ENCODE assay signal across 9 mouse cellular contexts in genomic region chr4:138318509-138319266, GRCm38 (mm10). TPM values are rescaled to one million over a fixed set of nuclear protein-coding genes. Genes with fewer than 3 reads are reported as not detected.
A peak's percentile ranks its signal among the peaks of the same experiment; 100 is the strongest.
DNase-seq lines count a peak whose midpoint lies in the region; ATAC-seq lines count a peak whose summit lies in the region.
"Had no signal": no experiment of that assay in that cellular context is flagged by ENCODE, and none has a peak within 500 bp of the region (broad histone marks: within the 10 kb centered on the region; RNA-seq: fewer than 3 reads in every experiment).

No protein-coding gene starts in this region.

- no peaks in the 10 kb centered on the region for H3K4me1 ChIP-seq in embryonic facial prominence, embryonic 14.5 days (ENCODE audit: control insufficient read depth, insufficient read depth, low read length)
- peaks cover 15% of the 10 kb centered on the region for H3K4me1 ChIP-seq in hindbrain, embryonic 15.5 days (replicated peaks)
- H3K4me1 ChIP-seq in liver, embryonic 12.5 days: peaks cover 12% of the 10 kb centered on the region

- DNase-seq in ovary, postnatal 36 days (ENCODE audit: low spot score): peak; percentile 53
- no peak for DNase-seq in ovary, postnatal 10 days (ENCODE audit: low spot score)
- peak; percentile 38 for DNase-seq in embryonic facial prominence, embryonic 14.5 days (ENCODE audit: low spot score)
- peak; percentile 54 to 58 for DNase-seq in natural killer cell, adult 2 months (ENCODE audit: low spot score in 2 of 2)
- DNase-seq in thymus, postnatal 4 days: peak; percentile 79

- H3K36me3 ChIP-seq in embryonic facial prominence, embryonic 14.5 days (ENCODE audit: control insufficient read depth, insufficient read depth, low read length): peaks cover 49% of the 10 kb centered on the region
- peaks cover 33% of the 10 kb centered on the region for H3K36me3 ChIP-seq in hindbrain, embryonic 15.5 days
- H3K36me3 ChIP-seq in liver, embryonic 12.5 days: peaks cover 35% of the 10 kb centered on the region

- H3K4me2 ChIP-seq in embryonic facial prominence, embryonic 14.5 days (ENCODE audit: low read depth, low read length): no peak overlapping the region
- no peak overlapping the region for H3K4me2 ChIP-seq in hindbrain, embryonic 15.5 days
- H3K4me2 ChIP-seq in liver, embryonic 12.5 days: no peak overlapping the region

- no peak overlapping the region for H3K9ac ChIP-seq in embryonic facial prominence, embryonic 14.5 days (ENCODE audit: low read depth, low read length)
- H3K9ac ChIP-seq in hindbrain, embryonic 15.5 days: no peak overlapping the region
- no peak overlapping the region for H3K9ac ChIP-seq in liver, embryonic 12.5 days

- no peak overlapping the region for H3K27ac ChIP-seq in embryonic facial prominence, embryonic 14.5 days (replicated peaks; ENCODE audit: low read depth, low read length)
- H3K27ac ChIP-seq in hindbrain, embryonic 15.5 days (replicated peaks): no peak overlapping the region
- H3K27ac ChIP-seq in liver, embryonic 12.5 days: no peak overlapping the region
- H3K27ac ChIP-seq: macrophage had no signal

- no peaks in the 10 kb centered on the region for H3K27me3 ChIP-seq in embryonic facial prominence, embryonic 14.5 days (replicated peaks; ENCODE audit: control insufficient read depth, insufficient read depth, low read length)
- H3K27me3 ChIP-seq in hindbrain, embryonic 15.5 days: no peaks in the 10 kb centered on the region
- no peaks in the 10 kb centered on the region for H3K27me3 ChIP-seq in liver, embryonic 12.5 days (replicated peaks)

- WGBS in embryonic facial prominence, embryonic 14.5 days: 47% methylated on average over 6 of the region's 6 CpGs
- WGBS in hindbrain, embryonic 15.5 days: 54% methylated on average over 6 of the region's 6 CpGs
- WGBS in liver, embryonic 12.5 days (ENCODE audit: insufficient replicate concordance): 49% methylated on average over 6 of the region's 6 CpGs

- H3K9me3 ChIP-seq in embryonic facial prominence, embryonic 14.5 days (ENCODE audit: control insufficient read depth, low read length): no peaks in the 10 kb centered on the region
- H3K9me3 ChIP-seq in hindbrain, embryonic 15.5 days: no peaks in the 10 kb centered on the region
- H3K9me3 ChIP-seq in liver, embryonic 12.5 days (replicated peaks): no peaks in the 10 kb centered on the region

- H3K4me3 ChIP-seq in embryonic facial prominence, embryonic 14.5 days (ENCODE audit: low read depth, low read length): no peak overlapping the region
- H3K4me3 ChIP-seq in hindbrain, embryonic 15.5 days: no peak overlapping the region
- H3K4me3 ChIP-seq in liver, embryonic 12.5 days: no peak overlapping the region

- peak; percentile 60 for ATAC-seq in activated CD4-positive, CD25-positive, alpha-beta regulatory T cell, adult 4 months
- peak; percentile 42; the same call in 1 of the 2 replicates for ATAC-seq in embryonic facial prominence, embryonic 14.5 days (ENCODE audit: low read depth)
- peak; percentile 43; the same call in 1 of the 2 replicates for ATAC-seq in hindbrain, embryonic 15.5 days (ENCODE audit: low FRiP score, low read depth)
- ATAC-seq in liver, embryonic 12.5 days: peak; percentile 35; the same call in 1 of the 2 replicates

RNA-seq across cellular contexts. Expression of gene Pink1, which starts 7.4 kb away (rescaled TPM):
- polyA plus RNA-seq in activated CD4-positive, CD25-positive, alpha-beta regulatory T cell, adult 4 months (2017; shearing (Covaris generic)): 10 to 100 TPM in 1 of 2 experiments, 1 to 10 TPM in 1; 5.6 to 15.3 TPM
- 30.5 and 32.6 TPM in 2 replicates for polyA plus RNA-seq in embryonic facial prominence, embryonic 14.5 days (2014; fragmentation: Nextera tagmentation; extraction: Ambion mirVana)
- polyA plus RNA-seq in hindbrain, embryonic 15.5 days (2015; fragmentation: Nextera tagmentation; extraction: Ambion mirVana): 105 and 111 TPM in 2 replicates
- polyA plus RNA-seq in liver, embryonic 12.5 days (2016; fragmentation: Nextera tagmentation; extraction: Ambion mirVana): 28.8 and 30.2 TPM in 2 replicates

RNA-seq across cellular contexts. Expression of gene Ddost, which starts 14.2 kb away (rescaled TPM):
- polyA plus RNA-seq in activated CD4-positive, CD25-positive, alpha-beta regulatory T cell, adult 4 months (2017; shearing (Covaris generic)): 100 to 1,000 TPM in 1 of 2 experiments, 10 to 100 TPM in 1; 91.1 to 119 TPM
- 332 and 343 TPM in 2 replicates for polyA plus RNA-seq in embryonic facial prominence, embryonic 14.5 days (2014; fragmentation: Nextera tagmentation; extraction: Ambion mirVana)
- 210 and 220 TPM in 2 replicates for polyA plus RNA-seq in hindbrain, embryonic 15.5 days (2015; fragmentation: Nextera tagmentation; extraction: Ambion mirVana)
- polyA plus RNA-seq in liver, embryonic 12.5 days (2016; fragmentation: Nextera tagmentation; extraction: Ambion mirVana): 206 and 212 TPM in 2 replicates

RNA-seq across cellular contexts. Expression of gene Cda, which starts 49.1 kb away (rescaled TPM):
- polyA plus RNA-seq in activated CD4-positive, CD25-positive, alpha-beta regulatory T cell, adult 4 months (2017; shearing (Covaris generic)): not detected
- 6.3 and 10.1 TPM in 2 replicates for polyA plus RNA-seq in embryonic facial prominence, embryonic 14.5 days (2014; fragmentation: Nextera tagmentation; extraction: Ambion mirVana)
- 4.5 and 6.5 TPM in 2 replicates for polyA plus RNA-seq in hindbrain, embryonic 15.5 days (2015; fragmentation: Nextera tagmentation; extraction: Ambion mirVana)
- polyA plus RNA-seq in liver, embryonic 12.5 days (2016; fragmentation: Nextera tagmentation; extraction: Ambion mirVana): 5.1 and 5.8 TPM in 2 replicates
- polyA plus RNA-seq: macrophage had no signal
